Mouse (Mus musculus) liver, adult 2 months (tissue): ENCODE results near the gene Wipf3.

Experiments
- CTCF ChIP-seq: fragments of 200-500 bp; IDR thresholded peaks from 2 replicates; pipeline ENCODE4 v1.5.1; 2011; ENCODE audit warnings: low read depth, low read length, control low read depth
- POLR2A ChIP-seq: fragments of 200-500 bp; IDR thresholded peaks from 2 replicates; pipeline ENCODE4 v1.6.1; 2011; ENCODE audit warnings: low read length, control low read depth; ENCODE audit not compliant: insufficient read depth; ENCODE audit errors: extremely low read depth

- no peak for TF ChIP-seq CTCF
- no peak for TF ChIP-seq POLR2A
These were observed 33.4 kb downstream of the Wipf3 start for GRCm38 (mm10) chr6:54462766-54463165.
